25 mouse cellular contexts compared by ENCODE assay signal in genomic region chr1:156665777-156666176, GRCm38 (mm10). TPM values are rescaled to one million over a fixed set of nuclear protein-coding genes. Genes with fewer than 3 reads are reported as not detected.
DNase-seq lines count a peak whose midpoint lies in the region; TF ChIP-seq lines count a peak whose summit lies in the region.
"Had no signal": no experiment of that assay in that cellular context is flagged by ENCODE, and none has a peak within 500 bp of the region (broad histone marks: within the 10 kb centered on the region; RNA-seq: fewer than 3 reads in every experiment).

No protein-coding gene starts in this region.

- in situ Hi-C loops in ES-E14 (cut with MboI; ENCODE audit: low sequenced_read_pairs in 2 of 2, unreplicated experiment in 2 of 2): no loop called here

- peak overlapping the region; percentile 14; the same call in 1 of the 2 replicates for H3K9ac ChIP-seq in ES-E14 (ENCODE audit: insufficient read depth, low read depth, low read length, poor library complexity, severe bottlenecking)
- H3K9ac ChIP-seq: embryonic facial prominence, embryonic 13.5 days; embryonic facial prominence, embryonic 15.5 days; forebrain, embryonic 13.5 days had no signal

- H3K4me3 ChIP-seq in E14TG2a.4 (replicated peaks; ENCODE audit: low read length) (peak overlapping the region; percentile 76), ES-E14 (ENCODE audit: insufficient read depth in 1 of 2, low read depth in 1 of 2, low read length in 2 of 2, poor library complexity in 1 of 2, severe bottlenecking in 1 of 2) (peak overlapping the region; percentile 5 to 66; a peak in 2 of 4 replicates)
- H3K4me3 ChIP-seq: embryonic facial prominence, embryonic 13.5 days; embryonic facial prominence, embryonic 15.5 days; erythroblast, embryonic 14.5 days; forebrain, embryonic 10.5 days; forebrain, embryonic 13.5 days had no signal

- no peak for TF ChIP-seq CTCF in E14TG2a.4 (conservative IDR thresholded peaks at IDR 0.05; ENCODE audit: low read length)

- no peak overlapping the region for H3K27ac ChIP-seq in ES-E14 (ENCODE audit: insufficient read depth, low read depth, low read length, poor library complexity, severe bottlenecking)
- H3K27ac ChIP-seq: embryonic facial prominence, embryonic 13.5 days; embryonic facial prominence, embryonic 15.5 days; forebrain, embryonic 10.5 days; forebrain, embryonic 13.5 days had no signal

- H3K36me3 ChIP-seq in E14TG2a.4 (ENCODE audit: insufficient read depth, low read length) (peaks cover 34% of the 10 kb centered on the region), ES-E14 (ENCODE audit: control insufficient read depth, insufficient read depth, low read length, poor library complexity, severe bottlenecking) (no peaks in the 10 kb centered on the region; the same call in 1 of the 2 replicates)
- H3K36me3 ChIP-seq: embryonic facial prominence, embryonic 13.5 days; embryonic facial prominence, embryonic 15.5 days had no signal

- H3K9me3 ChIP-seq in E14TG2a.4 (ENCODE audit: low read length) (no peaks in the 10 kb centered on the region), ES-E14 (ENCODE audit: control insufficient read depth, insufficient read depth, low read depth, low read length) (no peaks in the 10 kb centered on the region)
- H3K9me3 ChIP-seq: embryonic facial prominence, embryonic 13.5 days; embryonic facial prominence, embryonic 15.5 days; forebrain, embryonic 10.5 days; forebrain, embryonic 13.5 days had no signal

- intact Hi-C loops in gastrocnemius, postnatal 36 days (cut with DNase I): no loop called here
- intact Hi-C loops in gastrocnemius, postnatal 14 days (cut with DNase I; ENCODE audit: low total_unique reads): no loop called here

- H3K27me3 ChIP-seq in E14TG2a.4 (ENCODE audit: insufficient read depth, low read length): no peaks in the 10 kb centered on the region
- H3K27me3 ChIP-seq: CH12.LX; embryonic facial prominence, embryonic 13.5 days; embryonic facial prominence, embryonic 15.5 days; forebrain, embryonic 13.5 days had no signal

- DNase-seq in heart, adult 11 months: peak; percentile 69
- DNase-seq in heart, adult 18-20 months: no peak
- DNase-seq in 416B (ENCODE audit: low read depth): peak; percentile 20
- DNase-seq in ES-E14 (ENCODE audit: low read depth, low spot score): no peak
- DNase-seq in gastrocnemius, postnatal 36 days: no peak
- DNase-seq in layer of hippocampus, adult 9-10 months (ENCODE audit: low spot score): no peak
- no peak for DNase-seq in gastrocnemius, postnatal 14 days
- DNase-seq: adrenal gland, adult 2 months; adrenal gland, postnatal 10 days; adrenal gland, postnatal 25 days; B cell, adult 2 months; cerebellum, adult 11 months; cerebellum, adult 18-20 months; cerebellum, adult 8-10 months; cerebellum, adult 9-11 months; cerebellum, postnatal 14 days; cerebellum, postnatal 36 days; embryo, embryonic 11 days had no signal

- H3K4me1 ChIP-seq in E14TG2a.4 (replicated peaks; ENCODE audit: low read depth, low read length) (peaks cover 93% of the 10 kb centered on the region), ES-E14 (ENCODE audit: control insufficient read depth in 2 of 2, insufficient read depth in 2 of 2, low read length in 2 of 2, poor library complexity in 1 of 2) (peaks cover 9 to 10% of the 10 kb centered on the region in 2 experiments)
- H3K4me1 ChIP-seq: forebrain, embryonic 13.5 days had no signal

TF ChIP-seq in ES-E14, 5 proteins besides CTCF, POLR2A, EP300 and RAD21:
- TF ChIP-seq CHD2 (IDR thresholded peaks at IDR 0.05; ENCODE audit: low read depth, low read length): no peak
- TF ChIP-seq MAFK (IDR thresholded peaks at IDR 0.05; ENCODE audit: insufficient read depth, low read depth, low read length): no peak
- TF ChIP-seq ZC3H11A (IDR thresholded peaks at IDR 0.05; ENCODE audit: borderline replicate concordance, low read depth, low read length): no peak
- TF ChIP-seq ZNF384 (IDR thresholded peaks at IDR 0.05; ENCODE audit: low read depth, low read length): no peak
- TF ChIP-seq HCFC1 (IDR thresholded peaks at IDR 0.05; ENCODE audit: borderline replicate concordance, insufficient read depth, low read length): no peak
TF ChIP-seq in ES-E14: peak in this region for 0.

RNA-seq across cellular contexts. Expression of gene Tor3a, which starts 8.4 kb away (rescaled TPM):
- total RNA-seq in heart, adult 18-20 months (2021): 1 to 10 TPM; 9.2 to 9.9 TPM
- total RNA-seq in ES-E14 (2012; rRNA removed): 17.2 and 38.2 TPM in 2 replicates
- 1 to 10 TPM; 4.3 to 7.6 TPM for total RNA-seq in gastrocnemius, postnatal 36 days (2021)
- total RNA-seq in gastrocnemius, postnatal 14 days (2021): 1 to 10 TPM; 5.3 to 7.4 TPM

RNA-seq across cellular contexts. Expression of gene Fam20b, which starts 53.1 kb away (rescaled TPM):
- total RNA-seq in heart, adult 18-20 months (2021): 10 to 100 TPM; 59.9 to 61.3 TPM
- 20.1 and 22.2 TPM in 2 replicates for total RNA-seq in ES-E14 (2012; rRNA removed)
- 10 to 100 TPM; 29.3 to 29.9 TPM for total RNA-seq in gastrocnemius, postnatal 36 days (2021)
- total RNA-seq in gastrocnemius, postnatal 14 days (2021): 10 to 100 TPM; 26.8 to 27.2 TPM

Comparison
In these comparisons a context has a peak if more than half of its experiments do, and no peak if none do; other contexts are left out.
1. DNase-seq: peak in heart, adult 11 months (single experiment) and 416B (single experiment); none in heart, adult 18-20 months (0 of 2), ES-E14 (single experiment), gastrocnemius, postnatal 36 days (0 of 2), layer of hippocampus, adult 9-10 months (single experiment) and gastrocnemius, postnatal 14 days (single experiment).